Mouse (Mus musculus): ENCODE measurements around the gene Eif4h. TPM values are rescaled to one million over a fixed set of nuclear protein-coding genes. Genes with fewer than 3 reads are reported as not detected.

Gene Eif4h
- polyA plus RNA-seq (2014; fragmentation: Nextera tagmentation; extraction: Ambion mirVana): 402 and 418 TPM in 2 replicates

GRCm38 (mm10) chr5:134639269-134639682, at the start of gene Eif4h:
Gene Eif4h, minus strand, starts transcription at chr5:134639490.
- Histone ChIP-seq H3K4me3 (ENCODE audit: low read depth, low read length) (peak within 1 kb of the TSS; percentile 100), H3K27ac (ENCODE audit: low read depth, low read length) (peak within 1 kb of the TSS; percentile 93), H3K9me3 (replicated peaks; ENCODE audit: control insufficient read depth, low read length) (no peaks in the 10 kb centered on the region), H3K27me3 (replicated peaks; ENCODE audit: control insufficient read depth, insufficient read depth, low read length) (no peaks in the 10 kb centered on the region), H3K4me2 (ENCODE audit: low read length) (peak within 1 kb of the TSS; percentile 59), H3K36me3 (ENCODE audit: control insufficient read depth, insufficient read depth, low read length) (peaks cover 23% of the 10 kb centered on the region), H3K9ac (ENCODE audit: low read length) (peak within 1 kb of the TSS; percentile 99), H3K4me1 (ENCODE audit: control insufficient read depth, insufficient read depth, low read length) (peaks cover 6% of the 10 kb centered on the region)
- DNase-seq (ENCODE audit: low spot score) (peak; percentile 97), ATAC-seq (peak; percentile 94)
- WGBS: under 1% methylated on average over 46 of the region's 52 CpGs

- H3K4me3 ChIP-seq (ENCODE audit: low read depth, low read length): peak overlapping the region; percentile 85
- 0% methylated on average over 37 of the region's 38 CpGs for WGBS
- DNase-seq (ENCODE audit: low spot score): peak; percentile 99
- H3K4me1 ChIP-seq (ENCODE audit: control insufficient read depth, insufficient read depth, low read length): peaks cover 9% of the 10 kb centered on the region
- peak; percentile 97 for ATAC-seq
- peaks cover 19% of the 10 kb centered on the region for H3K36me3 ChIP-seq (ENCODE audit: control insufficient read depth, insufficient read depth, low read length)
- no peaks in the 10 kb centered on the region for H3K9me3 ChIP-seq (replicated peaks; ENCODE audit: control insufficient read depth, low read length)
- no peaks in the 10 kb centered on the region for H3K27me3 ChIP-seq (replicated peaks; ENCODE audit: control insufficient read depth, insufficient read depth, low read length)
- peak overlapping the region; percentile 92 for H3K4me2 ChIP-seq (ENCODE audit: low read length)
- peak overlapping the region; percentile 46 for H3K9ac ChIP-seq (ENCODE audit: low read length)
- H3K27ac ChIP-seq (ENCODE audit: low read depth, low read length): peak overlapping the region; percentile 82; the same call in 1 of the 2 replicates
Observed at GRCm38 (mm10) chr5:134688718-134689284, 49.5 kb upstream of the Eif4h start.

GRCm38 (mm10) chr5:134688086-134688717, 48.9 kb upstream of the Eif4h start, which contains the start of gene Limk1:
Gene Limk1, minus strand, starts transcription at chr5:134688598.
- Histone ChIP-seq H3K27ac (ENCODE audit: low read depth, low read length) (peak within 1 kb of the TSS; percentile 82), H3K9me3 (replicated peaks; ENCODE audit: control insufficient read depth, low read length) (no peaks in the 10 kb centered on the region), H3K9ac (ENCODE audit: low read length) (peak within 1 kb of the TSS; percentile 95), H3K36me3 (ENCODE audit: control insufficient read depth, insufficient read depth, low read length) (peaks cover 19% of the 10 kb centered on the region), H3K4me1 (ENCODE audit: control insufficient read depth, insufficient read depth, low read length) (peaks cover 9% of the 10 kb centered on the region), H3K4me2 (ENCODE audit: low read length) (peak within 1 kb of the TSS; percentile 92), H3K4me3 (ENCODE audit: low read depth, low read length) (peak within 1 kb of the TSS; percentile 85), H3K27me3 (replicated peaks; ENCODE audit: control insufficient read depth, insufficient read depth, low read length) (no peaks in the 10 kb centered on the region)
- WGBS: 0% methylated on average over 43 of the region's 69 CpGs
- DNase-seq (ENCODE audit: low spot score) (no peak), ATAC-seq (peak; percentile 22)

GRCm38 (mm10) chr5:134687187-134687586, 47.9 kb upstream of the Eif4h start:
- peak overlapping the region; percentile 92 for H3K4me2 ChIP-seq (ENCODE audit: low read length)
- H3K27ac ChIP-seq (ENCODE audit: low read depth, low read length): no peak overlapping the region
- H3K9me3 ChIP-seq (replicated peaks; ENCODE audit: control insufficient read depth, low read length): no peaks in the 10 kb centered on the region
- WGBS: 50% methylated on average over 1 of the region's 1 CpGs
- peak overlapping the region; percentile 85 for H3K4me3 ChIP-seq (ENCODE audit: low read depth, low read length)
- DNase-seq (ENCODE audit: low spot score) (no peak), ATAC-seq (no peak)
- H3K27me3 ChIP-seq (replicated peaks; ENCODE audit: control insufficient read depth, insufficient read depth, low read length): no peaks in the 10 kb centered on the region
- H3K9ac ChIP-seq (ENCODE audit: low read length): peak overlapping the region; percentile 95
- H3K4me1 ChIP-seq (ENCODE audit: control insufficient read depth, insufficient read depth, low read length): peaks cover 9% of the 10 kb centered on the region
- H3K36me3 ChIP-seq (ENCODE audit: control insufficient read depth, insufficient read depth, low read length): peaks cover 27% of the 10 kb centered on the region

GRCm38 (mm10) chr5:134686541-134686940, 47.3 kb upstream of the Eif4h start:
- Histone ChIP-seq H3K36me3 (ENCODE audit: control insufficient read depth, insufficient read depth, low read length) (peaks cover 27% of the 10 kb centered on the region), H3K4me2 (ENCODE audit: low read length) (no peak overlapping the region), H3K9me3 (replicated peaks; ENCODE audit: control insufficient read depth, low read length) (no peaks in the 10 kb centered on the region), H3K27ac (ENCODE audit: low read depth, low read length) (no peak overlapping the region), H3K9ac (ENCODE audit: low read length) (0 out of 2 replicates have a peak overlapping the region, but pooled peaks have one; percentile 95), H3K4me1 (ENCODE audit: control insufficient read depth, insufficient read depth, low read length) (peaks cover 9% of the 10 kb centered on the region), H3K4me3 (ENCODE audit: low read depth, low read length) (no peak overlapping the region), H3K27me3 (replicated peaks; ENCODE audit: control insufficient read depth, insufficient read depth, low read length) (no peaks in the 10 kb centered on the region)
- ATAC-seq (no peak), DNase-seq (ENCODE audit: low spot score) (no peak)
- WGBS: 94% methylated on average over 6 of the region's 6 CpGs

GRCm38 (mm10) chr5:134684398-134684797, 45.1 kb upstream of the Eif4h start:
- H3K36me3 ChIP-seq (ENCODE audit: control insufficient read depth, insufficient read depth, low read length): peaks cover 27% of the 10 kb centered on the region
- 74% methylated on average over 2 of the region's 2 CpGs for WGBS

GRCm38 (mm10) chr5:134683813-134684212, 44.5 kb upstream of the Eif4h start:
- peak; percentile 16 for DNase-seq (ENCODE audit: low spot score)
- no peak overlapping the region for H3K4me2 ChIP-seq (ENCODE audit: low read length)
- H3K9me3 ChIP-seq (replicated peaks; ENCODE audit: control insufficient read depth, low read length): no peaks in the 10 kb centered on the region
- H3K4me1 ChIP-seq (ENCODE audit: control insufficient read depth, insufficient read depth, low read length): peaks cover 6% of the 10 kb centered on the region
- H3K9ac ChIP-seq (ENCODE audit: low read length): no peak overlapping the region
- no peaks in the 10 kb centered on the region for H3K27me3 ChIP-seq (replicated peaks; ENCODE audit: control insufficient read depth, insufficient read depth, low read length)
- H3K36me3 ChIP-seq (ENCODE audit: control insufficient read depth, insufficient read depth, low read length): peaks cover 27% of the 10 kb centered on the region
- no peak overlapping the region for H3K27ac ChIP-seq (ENCODE audit: low read depth, low read length)
- no peak for ATAC-seq
- WGBS: 72% methylated on average over 2 of the region's 2 CpGs
- H3K4me3 ChIP-seq (ENCODE audit: low read depth, low read length): no peak overlapping the region

More at GRCm38 (mm10) chr5:134684398-134684797, 45.1 kb upstream of the Eif4h start:
- no peak overlapping the region for H3K9ac ChIP-seq (ENCODE audit: low read length)
- H3K9me3 ChIP-seq (replicated peaks; ENCODE audit: control insufficient read depth, low read length): no peaks in the 10 kb centered on the region
- H3K4me2 ChIP-seq (ENCODE audit: low read length): no peak overlapping the region
- no peak for ATAC-seq
- peaks cover 7% of the 10 kb centered on the region for H3K4me1 ChIP-seq (ENCODE audit: control insufficient read depth, insufficient read depth, low read length)
- no peak overlapping the region for H3K4me3 ChIP-seq (ENCODE audit: low read depth, low read length)
- H3K27ac ChIP-seq (ENCODE audit: low read depth, low read length): no peak overlapping the region
- no peaks in the 10 kb centered on the region for H3K27me3 ChIP-seq (replicated peaks; ENCODE audit: control insufficient read depth, insufficient read depth, low read length)
- no peak for DNase-seq (ENCODE audit: low spot score)

- 92% methylated on average over 12 of the region's 12 CpGs for WGBS
- Histone ChIP-seq H3K9me3 (replicated peaks; ENCODE audit: control insufficient read depth, low read length) (no peaks in the 10 kb centered on the region), H3K4me3 (ENCODE audit: low read depth, low read length) (no peak overlapping the region), H3K9ac (ENCODE audit: low read length) (no peak overlapping the region), H3K4me1 (ENCODE audit: control insufficient read depth, insufficient read depth, low read length) (peaks cover 14% of the 10 kb centered on the region), H3K27me3 (replicated peaks; ENCODE audit: control insufficient read depth, insufficient read depth, low read length) (no peaks in the 10 kb centered on the region), H3K27ac (ENCODE audit: low read depth, low read length) (no peak overlapping the region), H3K4me2 (ENCODE audit: low read length) (no peak overlapping the region), H3K36me3 (ENCODE audit: control insufficient read depth, insufficient read depth, low read length) (peaks cover 22% of the 10 kb centered on the region)
- DNase-seq (ENCODE audit: low spot score): no peak
- ATAC-seq: no peak
Observed at GRCm38 (mm10) chr5:134680238-134680637, 40.9 kb upstream of the Eif4h start.

All from forebrain, embryonic 14.5 days (tissue).